Mouse (Mus musculus) liver, embryonic 11.5 days (tissue): ENCODE results near the gene Peak1. TPM values are rescaled to one million over a fixed set of nuclear protein-coding genes. Genes with fewer than 3 reads are reported as not detected.

ENCODE experiments used
- ATAC-seq: fragments of 200-750 bp; cut with Nextera tagmentation; replicated peaks from 2 replicates; pipeline ENCODE4 v1.8.0; 2017; ENCODE audit warnings: moderate number of reproducible peaks, mild to moderate bottlenecking, moderate TSS enrichment, moderate library complexity; ENCODE audit not compliant: low FRiP score
- DNase-seq: peaks from one replicate; pipeline ENCODE4 v3.0.0-alpha.2; 2017; ENCODE audit warnings: low spot score
- H3K27ac ChIP-seq: fragments of 300-500 bp; sonication (generic); 2 replicates; pipeline ENCODE4 v1.5.1; 2014; ENCODE audit warnings: mild to moderate bottlenecking, low read depth, low read length, control low read depth
- H3K27me3 ChIP-seq: fragments of 300-500 bp; sonication (generic); replicated peaks from 2 replicates; pipeline ENCODE4 v1.6.1; 2014; ENCODE audit warnings: low read length, mixed read lengths; ENCODE audit not compliant: control insufficient read depth, insufficient read depth
- H3K36me3 ChIP-seq: fragments of 300-500 bp; sonication (generic); 2 replicates; pipeline ENCODE4 v1.6.1; 2014; ENCODE audit warnings: mild to moderate bottlenecking, low read length, moderate library complexity, mixed read lengths; ENCODE audit not compliant: control insufficient read depth, insufficient read depth
- H3K4me1 ChIP-seq: fragments of 300-500 bp; sonication (generic); replicated peaks from 2 replicates; pipeline ENCODE4 v1.6.1; 2014; ENCODE audit warnings: low read length, mixed read lengths; ENCODE audit not compliant: control insufficient read depth, insufficient read depth
- H3K4me2 ChIP-seq: fragments of 300-500 bp; sonication (generic); 2 replicates; pipeline ENCODE4 v1.6.1; 2014; ENCODE audit warnings: mild to moderate bottlenecking, control low read depth, moderate library complexity
- H3K4me3 ChIP-seq: fragments of 300-500 bp; sonication (generic); 2 replicates; pipeline ENCODE4 v1.5.1; 2014; ENCODE audit warnings: low read depth, low read length, control low read depth
- H3K9ac ChIP-seq: fragments of 300-500 bp; sonication (generic); 2 replicates; pipeline ENCODE4 v1.6.1; 2014; ENCODE audit warnings: low read depth, low read length, control low read depth
- H3K9me3 ChIP-seq: fragments of 300-500 bp; sonication (generic); 2 replicates; pipeline ENCODE4 v1.6.1; 2016; ENCODE audit warnings: low read length, inconsistent platforms, mixed read lengths; ENCODE audit not compliant: control insufficient read depth
- WGBS: fragments of 180-500 bp; shearing (Covaris S2); extraction: QIAGEN DNeasy Blood & Tissue Kit; methylation state at CpG from one replicate; pipeline ENCODE4 v1.1.7; 2014; 5-methylcytosine and 5-hydroxymethylcytosine counted together
- polyA plus RNA-seq: library from polyadenylated mRNA; unstranded; fragments of >200 nt; fragmentation: Nextera tagmentation; extraction: Ambion mirVana; gene quantifications from 2 replicates; pipeline ENCODE4 v1.2.1, GENCODE M21; 2014

Gene Peak1
- polyA plus RNA-seq, 1 experiment from 2014 or later: 10.0 TPM

GRCm38 (mm10) chr9:56266200-56266815 is 151.6 kb downstream of the Peak1 start:
- H3K9me3 ChIP-seq: no peaks in the 10 kb centered on the region
- H3K27me3 ChIP-seq: no peaks in the 10 kb centered on the region
- no peaks in the 10 kb centered on the region for H3K36me3 ChIP-seq
- 64% methylated on average over 7 of the region's 7 CpGs for WGBS
- ATAC-seq: no peak
- H3K4me2 ChIP-seq: no peak overlapping the region
- H3K4me3 ChIP-seq: no peak overlapping the region
- H3K9ac ChIP-seq: no peak overlapping the region
- H3K27ac ChIP-seq: no peak overlapping the region
- H3K4me1 ChIP-seq: peaks cover 6% of the 10 kb centered on the region; the same call in 1 of the 2 replicates
- DNase-seq: no peak

- DNase-seq: no peak
- ATAC-seq: no peak
- no peak overlapping the region for H3K27ac ChIP-seq
- no peak overlapping the region for H3K9ac ChIP-seq
- no peak overlapping the region for H3K4me2 ChIP-seq
- no peak overlapping the region for H3K4me3 ChIP-seq
- H3K36me3 ChIP-seq: no peaks in the 10 kb centered on the region
- H3K9me3 ChIP-seq: peaks cover under 1% of the 10 kb centered on the region
- WGBS: 50% methylated on average over 5 of the region's 5 CpGs
- H3K27me3 ChIP-seq: no peaks in the 10 kb centered on the region
- peaks cover 6% of the 10 kb centered on the region; the same call in 1 of the 2 replicates for H3K4me1 ChIP-seq
These were observed 152.2 kb downstream of the Peak1 start for GRCm38 (mm10) chr9:56265460-56266199.

- Histone ChIP-seq H3K9me3 (peaks cover 6% of the 10 kb centered on the region), H3K27me3 (no peaks in the 10 kb centered on the region), H3K4me3 (no peak overlapping the region), H3K9ac (no peak overlapping the region), H3K27ac (no peak overlapping the region), H3K4me1 (peaks cover 6% of the 10 kb centered on the region; the same call in 1 of the 2 replicates), H3K36me3 (peaks cover 2% of the 10 kb centered on the region; the same call in 1 of the 2 replicates), H3K4me2 (no peak overlapping the region)
- DNase-seq (no peak), ATAC-seq (no peak)
- 42% methylated on average over 8 of the region's 8 CpGs for WGBS
These were observed 152.9 kb downstream of the Peak1 start for GRCm38 (mm10) chr9:56265022-56265360.

GRCm38 (mm10) chr9:56264308-56265021 is 153.4 kb downstream of the Peak1 start:
- ATAC-seq (no peak), DNase-seq (no peak)
- H3K27ac ChIP-seq: no peak overlapping the region

GRCm38 (mm10) chr9:56263055-56263454 is 154.8 kb downstream of the Peak1 start:
- Histone ChIP-seq H3K9ac (no peak overlapping the region), H3K4me3 (no peak overlapping the region), H3K4me1 (peaks cover 6% of the 10 kb centered on the region; the same call in 1 of the 2 replicates), H3K4me2 (no peak overlapping the region), H3K9me3 (peaks cover 6% of the 10 kb centered on the region), H3K27me3 (no peaks in the 10 kb centered on the region), H3K36me3 (peaks cover 2% of the 10 kb centered on the region; the same call in 1 of the 2 replicates), H3K27ac (no peak overlapping the region)
- 42% methylated on average over 1 of the region's 1 CpGs for WGBS
- ATAC-seq (no peak; the same call in 1 of the 2 replicates), DNase-seq (no peak)

More at GRCm38 (mm10) chr9:56264308-56265021, 153.4 kb downstream of the Peak1 start:
- Histone ChIP-seq H3K4me2 (no peak overlapping the region), H3K27me3 (no peaks in the 10 kb centered on the region), H3K9me3 (peaks cover 6% of the 10 kb centered on the region), H3K36me3 (peaks cover 2% of the 10 kb centered on the region; the same call in 1 of the 2 replicates), H3K4me1 (peaks cover 6% of the 10 kb centered on the region; the same call in 1 of the 2 replicates), H3K4me3 (no peak overlapping the region), H3K9ac (no peak overlapping the region)
- 62% methylated on average over 7 of the region's 7 CpGs for WGBS

GRCm38 (mm10) chr9:56260495-56261136 is 157.3 kb downstream of the Peak1 start:
- Histone ChIP-seq H3K4me2 (no peak overlapping the region), H3K27me3 (no peaks in the 10 kb centered on the region), H3K4me3 (no peak overlapping the region), H3K27ac (no peak overlapping the region), H3K4me1 (peaks cover 6% of the 10 kb centered on the region; the same call in 1 of the 2 replicates), H3K9ac (no peak overlapping the region), H3K36me3 (peaks cover 2% of the 10 kb centered on the region; the same call in 1 of the 2 replicates), H3K9me3 (peaks cover 6% of the 10 kb centered on the region)
- 86% methylated on average over 14 of the region's 14 CpGs for WGBS
- ATAC-seq (no peak), DNase-seq (no peak)

GRCm38 (mm10) chr9:56259790-56260494 is 157.9 kb downstream of the Peak1 start:
- 82% methylated on average over 22 of the region's 22 CpGs for WGBS
- no peak overlapping the region for H3K27ac ChIP-seq

More at GRCm38 (mm10) chr9:56259790-56260494, 157.9 kb downstream of the Peak1 start:
- Histone ChIP-seq H3K27me3 (no peaks in the 10 kb centered on the region), H3K4me1 (peaks cover 6% of the 10 kb centered on the region; the same call in 1 of the 2 replicates), H3K4me2 (no peak overlapping the region), H3K9ac (no peak overlapping the region), H3K4me3 (no peak overlapping the region), H3K36me3 (peaks cover 2% of the 10 kb centered on the region; the same call in 1 of the 2 replicates), H3K9me3 (peaks cover 6% of the 10 kb centered on the region)
- no peak for DNase-seq
- ATAC-seq: no peak
